Mouse (Mus musculus) CH12.LX (cell line): ENCODE measurements at regions not wholly inside any gene's neighbourhood (a gene's known extent, or its start where the extent isn't known, plus 50 kb on each side); places are given as distances from the start of the nearest gene placed in this dataset.

Experiments
- DNase-seq: peaks from one replicate; pipeline ENCODE4 v3.0.0-alpha.2; 2013; ENCODE audit errors: extremely low read depth
- H3K27ac ChIP-seq: 2 replicates; pipeline ENCODE4 v1.5.1; 2012; ENCODE audit warnings: low read depth, mild to moderate bottlenecking, control low read depth, moderate library complexity; ENCODE audit not compliant: insufficient read depth
- H3K27me3 ChIP-seq: replicated peaks from 2 replicates; pipeline ENCODE3; 2012; ENCODE audit warnings: inconsistent platforms
- H3K36me3 ChIP-seq, 2 experiments: replicated peaks in 1 of 2; 2 replicates each; pipeline versions ENCODE3 to v1.6.1; 2012; ENCODE audit warnings: inconsistent platforms in 1 of 2, low read length in 1 of 2, mild to moderate bottlenecking in 1 of 2, mixed read lengths in 1 of 2, moderate library complexity in 1 of 2; ENCODE audit not compliant: control insufficient read depth in 1 of 2, insufficient read depth in 1 of 2
- H3K4me1 ChIP-seq, 2 experiments: 2 replicates each; pipeline ENCODE4 v1.6.1; 2012; ENCODE audit warnings: inconsistent platforms in 1 of 2, moderate library complexity in 1 of 2; ENCODE audit not compliant: insufficient read depth in 2 of 2, control insufficient read depth in 1 of 2
- H3K4me2 ChIP-seq: 2 replicates; pipeline ENCODE4 v1.6.1; 2012; ENCODE audit warnings: low read depth, mild to moderate bottlenecking, control low read depth; ENCODE audit not compliant: poor library complexity, insufficient read depth, severe bottlenecking
- H3K4me3 ChIP-seq, 3 experiments: fragments of 150-350 bp in 1 of 3; sonication (generic) in 1 of 3; replicated peaks in 1 of 3; 2 replicates each; pipeline versions ENCODE3 to v1.5.1; 2011 to 2012; ENCODE audit warnings: low read depth in 2 of 3, low read length in 2 of 3, mild to moderate bottlenecking in 2 of 3, moderate library complexity in 2 of 3, control low read depth in 1 of 3, improper control_type of control experiment in 1 of 3, inconsistent platforms in 1 of 3, mixed read lengths in 1 of 3; ENCODE audit not compliant: poor library complexity in 1 of 3
- H3K79me2 ChIP-seq: replicated peaks from 2 replicates; pipeline ENCODE4 v1.6.1; 2012; ENCODE audit warnings: mild to moderate bottlenecking, moderate library complexity; ENCODE audit not compliant: control insufficient read depth, poor library complexity, insufficient read depth, severe bottlenecking; ENCODE audit errors: extremely low read depth
- H3K9ac ChIP-seq: 2 replicates; pipeline ENCODE4 v1.6.1; 2012; ENCODE audit warnings: low read depth, mild to moderate bottlenecking, control low read depth, moderate library complexity; ENCODE audit not compliant: insufficient read depth
- H3K9me3 ChIP-seq: replicated peaks from 2 replicates; pipeline ENCODE3; 2012; ENCODE audit warnings: low read length, inconsistent platforms, mixed read lengths
- CHD2 ChIP-seq: IDR thresholded peaks from 2 replicates; pipeline ENCODE4 v1.6.1; 2011; ENCODE audit warnings: low read length, improper control_type of control experiment
- CTCF ChIP-seq, 2 experiments: IDR thresholded peaks in 1 of 2; conservative IDR thresholded peaks in 1 of 2; 2 replicates each; pipeline ENCODE4 v1.5.1; 2011 to 2012; ENCODE audit warnings: low read depth in 2 of 2, low read length in 2 of 2, improper control_type of control experiment in 1 of 2, inconsistent platforms in 1 of 2, mild to moderate bottlenecking in 1 of 2, moderate library complexity in 1 of 2
- EP300 ChIP-seq: IDR thresholded peaks from 2 replicates; pipeline ENCODE4 v1.6.1; 2011; ENCODE audit warnings: low read length, improper control_type of control experiment
- ETS1 ChIP-seq: conservative IDR thresholded peaks from 2 replicates; pipeline ENCODE4 v1.6.1; 2012; ENCODE audit warnings: low read depth, mild to moderate bottlenecking, inconsistent platforms, low read length, improper control_type of control experiment, moderate library complexity
- HCFC1 ChIP-seq: IDR thresholded peaks from 2 replicates; pipeline ENCODE4 v1.6.1; 2012; ENCODE audit warnings: low read depth, mild to moderate bottlenecking, inconsistent platforms, low read length, improper control_type of control experiment
- JUND ChIP-seq: conservative IDR thresholded peaks from 2 replicates; pipeline ENCODE4 v1.6.1; 2011; ENCODE audit warnings: low read depth, low read length, improper control_type of control experiment
- KAT2A ChIP-seq: IDR thresholded peaks from 2 replicates; pipeline ENCODE4 v1.6.1; 2012; ENCODE audit warnings: low read length, improper control_type of control experiment, inconsistent platforms; ENCODE audit not compliant: insufficient replicate concordance
- MAX ChIP-seq: IDR thresholded peaks from 2 replicates; pipeline ENCODE4 v1.6.1; 2011; ENCODE audit warnings: low read length, improper control_type of control experiment
- MAZ ChIP-seq: IDR thresholded peaks from 2 replicates; pipeline ENCODE4 v1.6.1; 2012; ENCODE audit warnings: low read depth, mild to moderate bottlenecking, inconsistent platforms, low read length, improper control_type of control experiment, moderate library complexity
- MXI1 ChIP-seq: IDR thresholded peaks from 2 replicates; pipeline ENCODE4 v1.6.1; 2011; ENCODE audit warnings: mild to moderate bottlenecking, low read depth, low read length, improper control_type of control experiment
- MYC ChIP-seq: IDR thresholded peaks from 2 replicates; pipeline ENCODE4 v1.6.1; 2011; ENCODE audit warnings: low read depth, mild to moderate bottlenecking, improper control_type of control experiment, low read length
- NRF1 ChIP-seq: IDR thresholded peaks from 2 replicates; pipeline ENCODE4 v1.6.1; 2014; ENCODE audit warnings: low read depth, mild to moderate bottlenecking, inconsistent platforms, low read length, improper control_type of control experiment, moderate library complexity
- PAX5 ChIP-seq: IDR thresholded peaks from 2 replicates; pipeline ENCODE4 v1.6.1; 2012; ENCODE audit warnings: low read length, inconsistent platforms, mixed read lengths
- POLR2A ChIP-seq: IDR thresholded peaks from 2 replicates; pipeline ENCODE4 v1.6.1; 2011; ENCODE audit warnings: low read depth, mild to moderate bottlenecking, improper control_type of control experiment, low read length
- POLR2AphosphoS2 ChIP-seq: IDR thresholded peaks from 2 replicates; pipeline ENCODE4 v1.6.1; 2011; ENCODE audit warnings: low read depth, low read length, improper control_type of control experiment
- RAD21 ChIP-seq: IDR thresholded peaks from 2 replicates; pipeline ENCODE4 v1.6.1; 2011; ENCODE audit warnings: low read depth, mild to moderate bottlenecking, low read length, improper control_type of control experiment, moderate library complexity
- SIN3A ChIP-seq: IDR thresholded peaks from 2 replicates; pipeline ENCODE4 v1.6.1; 2012; ENCODE audit warnings: low read length, improper control_type of control experiment, inconsistent platforms
- SMC3 ChIP-seq: IDR thresholded peaks from 2 replicates; pipeline ENCODE4 v1.6.1; 2011; ENCODE audit warnings: low read depth, low read length, improper control_type of control experiment
- TCF12 ChIP-seq: IDR thresholded peaks from 2 replicates; pipeline ENCODE4 v1.6.1; 2014; ENCODE audit warnings: low read depth, mild to moderate bottlenecking, inconsistent platforms, low read length, improper control_type of control experiment
- USF1 ChIP-seq: IDR thresholded peaks from 2 replicates; pipeline ENCODE4 v1.6.1; 2014; ENCODE audit warnings: low read depth, mild to moderate bottlenecking, inconsistent platforms, low read length, improper control_type of control experiment
- ZC3H11A ChIP-seq: IDR thresholded peaks from 2 replicates; pipeline ENCODE4 v1.6.1; 2012; ENCODE audit warnings: low read depth, mild to moderate bottlenecking, inconsistent platforms, low read length, improper control_type of control experiment
- ZKSCAN1 ChIP-seq: IDR thresholded peaks from 2 replicates; pipeline ENCODE4 v1.6.1; 2012; ENCODE audit warnings: low read depth, inconsistent platforms, low read length, improper control_type of control experiment, borderline replicate concordance
- ZMIZ1 ChIP-seq: IDR thresholded peaks from 2 replicates; pipeline ENCODE4 v1.6.1; 2012; ENCODE audit warnings: low read depth, mild to moderate bottlenecking, inconsistent platforms, low read length, improper control_type of control experiment
- dilution Hi-C: fragments of 300-500 bp; cut with MboI; formaldehyde crosslinking; loops from 2 replicates; pipeline ENCODE4 v1.14.3; 2020; ENCODE audit warnings: low sequenced_read_pairs; ENCODE audit not compliant: extremely low pct_unique_long_range_greater_than_20kb, extremely low pct_ligation_motif_present
- in situ Hi-C: fragments of 300-500 bp; cut with MboI; formaldehyde crosslinking; loops from 3 replicates; pipeline ENCODE4 v1.14.3; 2019; ENCODE audit warnings: low sequenced_read_pairs, low pct_ligation_motif_present, low pct_unique_long_range_greater_than_20kb, mixed read lengths

GRCm38 (mm10) chr17:51631574-51631973 is 201.5 kb downstream of the Satb1 start:
- no peak for DNase-seq
- Histone ChIP-seq H3K9ac (no peak overlapping the region), H3K36me3 (no peaks in the 10 kb centered on the region), H3K27ac (no peak overlapping the region), H3K4me3 (no peak overlapping the region), H3K4me1 (no peaks in the 10 kb centered on the region), H3K79me2 (no peaks in the 10 kb centered on the region), H3K27me3 (no peaks in the 10 kb centered on the region)
- in situ Hi-C loops (no loop called here), dilution Hi-C loops (no loop called here)
- TF ChIP-seq ZMIZ1: no peak
- TF ChIP-seq MAX: no peak
- TF ChIP-seq SIN3A: no peak
- TF ChIP-seq POLR2AphosphoS2: no peak
- TF ChIP-seq JUND: no peak
- no peak for TF ChIP-seq PAX5
- no peak for TF ChIP-seq MXI1
- TF ChIP-seq CHD2: no peak
- no peak for TF ChIP-seq USF1
- TF ChIP-seq CTCF (conservative IDR thresholded peaks at IDR 0.05 in 1 of 2, IDR thresholded peaks at IDR 0.05 in 1 of 2; ENCODE audit: low read depth in 2 of 2, low read length in 2 of 2): no peak
- TF ChIP-seq ETS1: no peak
- TF ChIP-seq EP300: no peak
- TF ChIP-seq ZKSCAN1: no peak
- no peak for TF ChIP-seq NRF1
- no peak for TF ChIP-seq RAD21
- TF ChIP-seq ZC3H11A: no peak
- TF ChIP-seq, all 38 proteins: peak for 0
- peaks cover 10% of the 10 kb centered on the region for H3K9me3 ChIP-seq
- no peak overlapping the region for H3K4me2 ChIP-seq

- H3K9ac ChIP-seq: no peak overlapping the region
- in situ Hi-C loops: no loop called here
- H3K9me3 ChIP-seq: no peaks in the 10 kb centered on the region
- TF ChIP-seq MAZ: no peak
- no peak for TF ChIP-seq CTCF (conservative IDR thresholded peaks at IDR 0.05 in 1 of 2, IDR thresholded peaks at IDR 0.05 in 1 of 2; ENCODE audit: low read depth in 2 of 2, low read length in 2 of 2)
- no peak for TF ChIP-seq ETS1
- TF ChIP-seq POLR2A: no peak
- TF ChIP-seq HCFC1: no peak
- no peak for TF ChIP-seq KAT2A
- TF ChIP-seq TCF12: no peak
- no peak for TF ChIP-seq NRF1
- TF ChIP-seq MYC: no peak
- no peak for TF ChIP-seq JUND
- TF ChIP-seq SMC3: no peak
- no peaks in the 10 kb centered on the region for H3K4me1 ChIP-seq
- DNase-seq: no peak
- no peaks in the 10 kb centered on the region for H3K36me3 ChIP-seq
- H3K79me2 ChIP-seq: no peaks in the 10 kb centered on the region
- dilution Hi-C loops: no loop called here
- no peaks in the 10 kb centered on the region for H3K27me3 ChIP-seq
- H3K4me2 ChIP-seq: no peak overlapping the region
- H3K27ac ChIP-seq: no peak overlapping the region
- no peak overlapping the region for H3K4me3 ChIP-seq
These were observed 212.6 kb downstream of the Satb1 start for GRCm38 (mm10) chr17:51620528-51620927.
